Mouse (Mus musculus) forebrain, embryonic 13.5 days (tissue): ENCODE data around the gene Kifc1. TPM values are rescaled to one million over a fixed set of nuclear protein-coding genes. Genes with fewer than 3 reads are reported as not detected.
A peak's percentile ranks its signal among the peaks of the same experiment; 100 is the strongest.

Source experiments
- ATAC-seq: fragments of 200-750 bp; cut with Nextera tagmentation; 2 replicates; pipeline ENCODE4 v1.8.0; 2017
- H3K27ac ChIP-seq: fragments of 300-500 bp; sonication (generic); 2 replicates; pipeline ENCODE4 v1.5.1; 2015; ENCODE audit warnings: inconsistent platforms, mild to moderate bottlenecking, moderate library complexity
- H3K27me3 ChIP-seq: fragments of 300-500 bp; sonication (generic); 2 replicates; pipeline ENCODE4 v1.6.1; 2015; ENCODE audit warnings: mild to moderate bottlenecking, inconsistent platforms
- H3K36me3 ChIP-seq: fragments of 300-500 bp; sonication (generic); 2 replicates; pipeline ENCODE4 v1.6.1; 2015; ENCODE audit warnings: mild to moderate bottlenecking, inconsistent platforms; ENCODE audit not compliant: poor library complexity, severe bottlenecking
- H3K4me1 ChIP-seq: fragments of 300-500 bp; sonication (generic); 2 replicates; pipeline ENCODE4 v1.6.1; 2015; ENCODE audit warnings: inconsistent platforms
- H3K4me2 ChIP-seq: fragments of 300-500 bp; sonication (generic); 2 replicates; pipeline ENCODE4 v1.6.1; 2015; ENCODE audit warnings: inconsistent platforms, mild to moderate bottlenecking, moderate library complexity
- H3K4me3 ChIP-seq: fragments of 300-500 bp; sonication (generic); 2 replicates; pipeline ENCODE4 v1.5.1; 2015; ENCODE audit warnings: mild to moderate bottlenecking, inconsistent platforms
- H3K9ac ChIP-seq: fragments of 300-500 bp; sonication (generic); 2 replicates; pipeline ENCODE4 v1.6.1; 2015; ENCODE audit warnings: mild to moderate bottlenecking, inconsistent platforms
- H3K9me3 ChIP-seq: fragments of 300-500 bp; sonication (generic); replicated peaks from 2 replicates; pipeline ENCODE4 v1.6.1; 2016; ENCODE audit warnings: inconsistent platforms
- WGBS: fragments of 180-500 bp; shearing (Covaris S2); methylation state at CpG from one replicate; pipeline ENCODE4 v1.1.7; 2015; 5-methylcytosine and 5-hydroxymethylcytosine counted together
- microRNA-seq: library from miRNA; unstranded; fragments of <30 nt; microRNA quantifications from one replicate; pipeline ENCODE4, GENCODE M21; 2016
- polyA plus RNA-seq: library from polyadenylated mRNA; unstranded; fragments of >200 nt; fragmentation: Nextera tagmentation; extraction: Ambion mirVana; gene quantifications from 2 replicates; pipeline ENCODE4 v1.2.1, GENCODE M21; 2015

Gene Kifc1
- polyA plus RNA-seq, 1 experiment from 2014 or later, result 7.4 TPM

GRCm38 (mm10) chr17:33865330-33866030 is 25.0 kb downstream of the Kifc1 start:
- H3K9me3 ChIP-seq, result no peaks in the 10 kb centered on the region
- no peaks in the 10 kb centered on the region for H3K4me1 ChIP-seq
- H3K27ac ChIP-seq, result no peak overlapping the region
- no peak overlapping the region for H3K9ac ChIP-seq
- H3K36me3 ChIP-seq, result no peaks in the 10 kb centered on the region
- no peak overlapping the region for H3K4me3 ChIP-seq
- H3K4me2 ChIP-seq, result no peak overlapping the region
- ATAC-seq, result no peak
- WGBS, result 43% methylated on average over 9 of the region's 9 CpGs
- H3K27me3 ChIP-seq, result no peaks in the 10 kb centered on the region

- no peaks in the 10 kb centered on the region for H3K27me3 ChIP-seq
- 62% methylated on average over 4 of the region's 4 CpGs for WGBS
- H3K4me1 ChIP-seq, result no peaks in the 10 kb centered on the region
- no peak overlapping the region for H3K9ac ChIP-seq
- no peaks in the 10 kb centered on the region for H3K36me3 ChIP-seq
- no peak overlapping the region for H3K4me3 ChIP-seq
- no peak overlapping the region for H3K4me2 ChIP-seq
- no peak for ATAC-seq
- H3K9me3 ChIP-seq, result no peaks in the 10 kb centered on the region
- H3K27ac ChIP-seq, result no peak overlapping the region
Measured at GRCm38 (mm10) chr17:33857816-33858215, 32.6 kb downstream of the Kifc1 start.

GRCm38 (mm10) chr17:33851331-33851730 is 39.1 kb downstream of the Kifc1 start:
- H3K4me3 ChIP-seq, result no peak overlapping the region
- H3K4me1 ChIP-seq, result no peaks in the 10 kb centered on the region
- 87% methylated on average over 1 of the region's 1 CpGs for WGBS
- peaks cover 36% of the 10 kb centered on the region for H3K36me3 ChIP-seq
- no peaks in the 10 kb centered on the region for H3K27me3 ChIP-seq
- no peak for ATAC-seq
- no peak overlapping the region for H3K27ac ChIP-seq
- H3K9ac ChIP-seq, result no peak overlapping the region
- no peaks in the 10 kb centered on the region for H3K9me3 ChIP-seq
- H3K4me2 ChIP-seq, result no peak overlapping the region

- no peak overlapping the region for H3K9ac ChIP-seq
Measured at GRCm38 (mm10) chr17:33848139-33848538, 42.3 kb downstream of the Kifc1 start.

GRCm38 (mm10) chr17:33844196-33844595 is 46.3 kb downstream of the Kifc1 start:
- 69% methylated on average over 1 of the region's 1 CpGs for WGBS
- no peaks in the 10 kb centered on the region for H3K9me3 ChIP-seq
- H3K4me1 ChIP-seq, result peaks cover 18% of the 10 kb centered on the region
- H3K27me3 ChIP-seq, result no peaks in the 10 kb centered on the region
- peak overlapping the region; percentile 96 for H3K4me2 ChIP-seq
- ATAC-seq, result no peak
- peak overlapping the region; percentile 81 for H3K9ac ChIP-seq
- no peak overlapping the region for H3K27ac ChIP-seq
- peak overlapping the region; percentile 90 for H3K4me3 ChIP-seq
- H3K36me3 ChIP-seq, result peaks cover 30% of the 10 kb centered on the region

More at GRCm38 (mm10) chr17:33848139-33848538, 42.3 kb downstream of the Kifc1 start:
- Histone ChIP-seq H3K4me3 (no peak overlapping the region), H3K27ac (no peak overlapping the region), H3K36me3 (peaks cover 36% of the 10 kb centered on the region), H3K4me2 (no peak overlapping the region), H3K27me3 (no peaks in the 10 kb centered on the region), H3K4me1 (peaks cover 18% of the 10 kb centered on the region), H3K9me3 (no peaks in the 10 kb centered on the region)
- no peak for ATAC-seq
- 92% methylated on average over 8 of the region's 8 CpGs for WGBS

GRCm38 (mm10) chr17:33842966-33843795 is 47.3 kb downstream of the Kifc1 start, which contains the start of gene Cd320:
TSS of gene Cd320 (plus strand) at chr17:33843091.
- under 1% methylated on average over 44 of the region's 45 CpGs for WGBS
- H3K4me3 ChIP-seq, result peak within 1 kb of the TSS; percentile 90
- peaks cover 30% of the 10 kb centered on the region for H3K36me3 ChIP-seq
- H3K9me3 ChIP-seq, result no peaks in the 10 kb centered on the region
- H3K27me3 ChIP-seq, result no peaks in the 10 kb centered on the region
- H3K4me2 ChIP-seq, result peak within 1 kb of the TSS; percentile 96
- H3K9ac ChIP-seq, result peak within 1 kb of the TSS; percentile 81
- peak within 1 kb of the TSS; percentile 59; the same call in 1 of the 2 replicates for H3K27ac ChIP-seq
- peak; percentile 97 for ATAC-seq
- peaks cover 18% of the 10 kb centered on the region for H3K4me1 ChIP-seq

- H3K36me3 ChIP-seq, result peaks cover 53% of the 10 kb centered on the region
- no peaks in the 10 kb centered on the region for H3K9me3 ChIP-seq
- peaks cover 23% of the 10 kb centered on the region for H3K4me1 ChIP-seq
- H3K9ac ChIP-seq, result no peak overlapping the region; the same call in 1 of the 2 replicates
- no peak overlapping the region for H3K4me3 ChIP-seq
- no peak for ATAC-seq
- H3K27ac ChIP-seq, result no peak overlapping the region
- no peak overlapping the region for H3K4me2 ChIP-seq
- 93% methylated on average over 10 of the region's 10 CpGs for WGBS
- no peaks in the 10 kb centered on the region for H3K27me3 ChIP-seq
Measured at GRCm38 (mm10) chr17:33829561-33829960, 60.9 kb downstream of the Kifc1 start.

- no peak overlapping the region for H3K4me3 ChIP-seq
- H3K9ac ChIP-seq, result no peak overlapping the region
- no peak overlapping the region for H3K4me2 ChIP-seq
- no peaks in the 10 kb centered on the region for H3K27me3 ChIP-seq
- H3K4me1 ChIP-seq, result peaks cover 23% of the 10 kb centered on the region
- H3K36me3 ChIP-seq, result peaks cover 46% of the 10 kb centered on the region
- no peaks in the 10 kb centered on the region for H3K9me3 ChIP-seq
- no peak overlapping the region for H3K27ac ChIP-seq
- 61% methylated on average over 2 of the region's 2 CpGs for WGBS
- ATAC-seq, result no peak
Measured at GRCm38 (mm10) chr17:33828892-33829291, 61.6 kb downstream of the Kifc1 start.

GRCm38 (mm10) chr17:33826850-33827249 is 63.6 kb downstream of the Kifc1 start:
- Histone ChIP-seq H3K36me3 (peaks cover 41% of the 10 kb centered on the region), H3K4me2 (no peak overlapping the region), H3K4me3 (no peak overlapping the region), H3K4me1 (peaks cover 43% of the 10 kb centered on the region), H3K27ac (no peak overlapping the region), H3K9me3 (no peaks in the 10 kb centered on the region), H3K27me3 (no peaks in the 10 kb centered on the region), H3K9ac (no peak overlapping the region)
- 0% methylated on average over 3 of the region's 3 CpGs for WGBS
- ATAC-seq, result no peak

Small RNA genes lying within 50 kb of the gene (microRNA-seq; reads per million reads assigned to microRNA genes)
- not detected for gene Gm27740

Other genes starting within 250 kb of the Kifc1 start
- gene Hnrnpm, start 203.8 kb downstream of the Kifc1 start, polyA plus RNA-seq, result 349 and 356 TPM in 2 replicates
- gene March2, start 172.0 kb downstream of the Kifc1 start, polyA plus RNA-seq, result 52.2 and 56.5 TPM in 2 replicates
- gene Rab11b, start 130.1 kb downstream of the Kifc1 start, polyA plus RNA-seq, result 433 and 441 TPM in 2 replicates
- gene Angptl4, start 108.8 kb downstream of the Kifc1 start, polyA plus RNA-seq, result 8.6 and 10.0 TPM in 2 replicates
- gene Kank3, start 80.1 kb downstream of the Kifc1 start, polyA plus RNA-seq, result 27.3 and 29.0 TPM in 2 replicates
- 779 and 868 TPM in 2 replicates for gene Rps28, start 66.1 kb downstream of the Kifc1 start, polyA plus RNA-seq
- 473 and 507 TPM in 2 replicates for gene Ndufa7, start 66.1 kb downstream of the Kifc1 start, polyA plus RNA-seq
- 60.1 and 66.1 TPM in 2 replicates for gene Cd320, start 47.6 kb downstream of the Kifc1 start, polyA plus RNA-seq
- gene Gm7029, start 16.8 kb downstream of the Kifc1 start, polyA plus RNA-seq, result not detected in 2 replicates
- gene Platr17, start 14.5 kb upstream of the Kifc1 start, polyA plus RNA-seq, result 0.28 and 0.49 TPM in 2 replicates
- gene Daxx, start 18.8 kb upstream of the Kifc1 start, polyA plus RNA-seq, result 60.7 and 68.0 TPM in 2 replicates
- gene Tapbp, start 25.2 kb upstream of the Kifc1 start, polyA plus RNA-seq, result 12.3 and 15.0 TPM in 2 replicates
- 18.1 and 20.6 TPM in 2 replicates for gene Zbtb22, start 25.2 kb upstream of the Kifc1 start, polyA plus RNA-seq
- gene Rgl2, start 38.9 kb upstream of the Kifc1 start, polyA plus RNA-seq, result 39.3 and 46.6 TPM in 2 replicates
- gene Pfdn6, start 49.7 kb upstream of the Kifc1 start, polyA plus RNA-seq, result 204 and 214 TPM in 2 replicates
- gene Wdr46, start 50.0 kb upstream of the Kifc1 start, polyA plus RNA-seq, result 28.4 and 29.4 TPM in 2 replicates
- gene B3galt4, start 60.8 kb upstream of the Kifc1 start, polyA plus RNA-seq, result 7.3 and 9.4 TPM in 2 replicates
- gene Vps52, start 65.2 kb upstream of the Kifc1 start, polyA plus RNA-seq, result 58.6 and 61.4 TPM in 2 replicates
- 1,165 and 1,184 TPM in 2 replicates for gene Rps18, start 65.3 kb upstream of the Kifc1 start, polyA plus RNA-seq
- gene H2-K1, start 109.7 kb upstream of the Kifc1 start, polyA plus RNA-seq, result 12.9 and 24.0 TPM in 2 replicates
- 12.4 and 15.3 TPM in 2 replicates for gene Ring1, start 134.0 kb upstream of the Kifc1 start, polyA plus RNA-seq
- gene H2-Ke6, start 137.4 kb upstream of the Kifc1 start, polyA plus RNA-seq, result 76.0 and 88.0 TPM in 2 replicates
- gene Slc39a7, start 141.0 kb upstream of the Kifc1 start, polyA plus RNA-seq, result 139 and 159 TPM in 2 replicates
- gene Rxrb, start 141.2 kb upstream of the Kifc1 start, polyA plus RNA-seq, result 52.6 and 57.1 TPM in 2 replicates
- gene Col11a2, start 148.8 kb upstream of the Kifc1 start, polyA plus RNA-seq, result 0.80 and 1.3 TPM in 2 replicates
- gene H2-Oa, start 201.7 kb upstream of the Kifc1 start, polyA plus RNA-seq, result not detected in 2 replicates
- 8.7 and 10.0 TPM in 2 replicates for gene H2-DMa, start 228.9 kb upstream of the Kifc1 start, polyA plus RNA-seq
- gene Brd2, start 232.0 kb upstream of the Kifc1 start, polyA plus RNA-seq, result 124 and 125 TPM in 2 replicates